Mouse (Mus musculus) frontal cortex, postnatal 25 days (tissue): Measurements from ENCODE around the gene Neil1.

Source experiments
- DNase-seq, 2 experiments: peaks; one replicate each; pipeline ENCODE4 v3.0.0; 2022; ENCODE audit warnings: low spot score in 2 of 2

Gene Neil1

DNA sequence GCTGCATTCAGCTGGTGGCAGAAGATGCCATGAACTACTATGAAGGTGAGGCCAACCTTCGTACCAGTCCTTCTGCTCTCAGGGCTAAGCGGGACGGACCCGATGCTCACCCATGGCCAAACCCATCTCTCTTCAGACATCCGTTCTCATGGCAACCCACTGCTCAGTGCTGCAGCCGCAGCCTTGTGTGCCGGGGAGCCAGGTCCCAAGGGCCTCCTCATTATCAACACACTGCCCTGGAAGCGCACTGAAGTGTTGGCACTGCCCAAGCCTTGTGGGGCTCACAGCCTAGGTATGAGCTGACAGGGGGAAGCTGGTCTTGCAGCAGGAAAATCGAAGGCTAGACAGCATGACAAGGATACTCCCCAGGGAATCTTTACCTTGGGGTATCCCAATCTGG is 9.0 kb downstream of the Neil1 start:
- no peak for DNase-seq

DNA sequence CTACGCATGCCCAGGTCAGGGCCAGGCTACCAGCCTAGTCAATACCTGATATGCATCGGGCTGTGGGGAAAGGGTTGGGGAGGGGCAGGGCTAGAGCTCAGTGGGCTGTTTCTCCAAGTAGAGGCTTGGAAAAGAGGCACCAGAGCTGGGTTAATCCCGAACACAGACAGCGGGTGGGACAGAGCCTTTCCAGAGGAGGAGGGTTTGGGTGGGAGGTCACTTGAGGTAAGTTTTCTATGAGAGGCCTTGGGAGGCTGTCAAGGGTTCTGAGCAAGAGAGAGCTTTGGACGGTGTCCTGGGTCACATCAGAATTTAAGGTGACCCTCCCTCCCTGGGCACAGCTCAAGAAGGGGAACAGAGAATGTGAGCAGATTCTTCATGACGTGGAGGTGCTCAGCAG is 9.6 kb downstream of the Neil1 start:
- no peak for DNase-seq

DNA sequence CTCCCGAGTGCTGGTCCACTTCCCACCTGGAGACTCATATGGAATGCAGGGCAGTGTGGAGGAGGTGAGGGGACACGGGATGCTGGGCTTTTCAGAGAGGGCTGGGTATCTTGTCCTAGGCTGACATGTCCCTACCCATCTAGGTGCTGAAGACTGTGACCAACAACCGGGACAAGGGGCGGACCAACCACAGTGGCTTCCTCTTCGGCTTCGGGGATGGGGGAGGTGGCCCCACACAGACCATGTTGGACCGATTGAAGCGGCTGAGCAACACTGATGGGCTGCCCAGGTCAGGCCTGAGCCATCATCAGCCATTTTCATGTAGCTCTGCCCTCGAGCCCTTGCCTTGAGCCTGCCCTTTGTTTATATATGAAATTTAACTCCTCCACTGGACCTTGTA is 10.3 kb downstream of the Neil1 start:
- no peak for DNase-seq

DNA sequence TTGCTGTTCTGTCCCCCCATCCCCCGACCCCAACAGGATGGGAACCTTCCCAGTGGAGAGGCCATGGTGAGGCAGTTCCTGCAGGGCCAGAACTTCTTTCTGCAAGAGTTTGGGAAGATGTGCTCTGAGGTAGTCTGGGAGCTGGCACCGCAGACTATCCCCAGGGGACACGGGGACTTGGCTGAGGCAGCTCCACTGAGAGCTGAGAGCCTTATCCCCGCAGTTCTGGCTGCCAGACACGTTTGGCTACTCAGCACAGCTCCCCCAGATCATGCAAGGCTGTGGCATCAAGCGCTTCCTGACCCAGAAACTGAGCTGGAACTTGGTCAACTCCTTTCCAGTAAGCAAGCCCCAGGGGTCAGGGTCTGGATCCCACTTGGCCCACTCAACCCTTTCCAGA is 10.9 kb downstream of the Neil1 start:
- no peak for DNase-seq

GRCm38 (mm10) chr9:57130577-57131433 is 17.3 kb downstream of the Neil1 start, which contains the start of gene Man2c1:
Man2c1 (plus strand) TSS chr9:57130690.
- DNase-seq: peak; percentile 87 to 89

- no peak for DNase-seq
These were observed 18.5 kb downstream of the Neil1 start for GRCm38 (mm10) chr9:57129641-57130040.

- DNase-seq: no peak
These were observed 30.8 kb downstream of the Neil1 start for GRCm38 (mm10) chr9:57117261-57117755.
